Mouse (Mus musculus) layer of hippocampus, adult 11-12 months (tissue): Measurements from ENCODE around the gene Gmcl1.

Experiments
- DNase-seq: peaks from one replicate; pipeline ENCODE4 v3.0.0; 2022; ENCODE audit warnings: low spot score

Gene Gmcl1

DNA sequence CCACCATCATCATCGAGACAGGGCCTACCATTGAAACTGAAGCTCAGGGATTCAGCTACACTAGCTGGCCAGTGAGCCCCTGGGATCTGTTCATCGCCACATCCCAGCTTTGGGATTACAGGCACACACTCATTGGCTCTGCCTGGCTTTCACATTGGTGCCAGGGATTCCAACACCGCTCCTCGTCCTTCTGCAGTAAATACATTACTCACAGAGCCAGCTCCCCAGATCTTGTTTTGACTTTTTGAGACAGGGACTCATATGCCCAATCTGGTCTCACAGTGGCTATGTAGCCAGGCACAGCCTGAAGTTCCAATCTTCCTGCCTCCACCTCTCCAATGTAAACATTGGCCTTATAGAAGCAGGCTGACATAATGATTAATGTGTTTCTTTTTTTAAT is 3.1 kb upstream of the Gmcl1 start:
- peak; percentile 14 for DNase-seq

DNA sequence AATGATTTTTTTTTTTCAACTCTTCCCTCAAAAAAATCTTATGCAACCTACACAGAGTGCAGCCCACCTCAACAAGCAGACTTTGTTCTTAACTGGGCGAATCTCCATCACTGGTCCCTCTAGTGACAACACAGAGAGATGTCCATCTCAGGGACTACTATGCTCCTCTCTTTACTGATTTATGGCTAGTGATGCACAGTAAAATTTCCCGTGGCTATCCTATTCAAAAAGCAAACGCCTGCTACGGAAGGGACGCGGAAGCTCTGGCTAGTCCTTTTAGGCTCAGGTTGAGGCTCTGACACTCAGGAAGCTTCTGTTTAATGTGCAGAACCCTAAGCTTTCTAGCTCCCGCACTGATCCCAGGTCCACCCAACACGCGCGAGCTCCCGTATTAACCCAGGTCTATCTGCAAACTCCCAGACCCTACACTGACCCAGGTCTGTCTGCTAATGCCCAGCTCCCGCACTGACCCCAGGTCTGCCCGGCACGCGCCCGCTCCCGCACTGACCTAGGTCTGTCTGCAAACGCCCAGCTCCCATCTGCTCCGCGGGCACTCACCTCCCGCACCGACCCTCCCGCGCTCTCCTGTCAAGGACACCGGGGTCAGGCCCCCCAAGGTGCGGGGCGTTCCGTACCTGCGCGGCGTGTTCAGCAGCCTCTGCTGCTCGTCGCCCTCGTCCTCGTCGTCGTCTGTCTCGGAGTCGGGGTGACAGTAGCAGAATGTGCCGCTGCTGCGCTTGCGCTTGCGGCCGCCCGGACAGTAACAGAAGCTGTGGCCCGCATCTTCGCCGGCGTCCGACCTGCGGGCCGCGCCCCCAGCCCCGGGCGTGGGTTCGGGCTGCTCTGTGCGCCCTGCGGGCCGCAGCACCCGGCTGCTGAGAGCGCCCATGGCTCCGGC is 658 bp downstream of the Gmcl1 start:
- DNase-seq: no peak

DNA sequence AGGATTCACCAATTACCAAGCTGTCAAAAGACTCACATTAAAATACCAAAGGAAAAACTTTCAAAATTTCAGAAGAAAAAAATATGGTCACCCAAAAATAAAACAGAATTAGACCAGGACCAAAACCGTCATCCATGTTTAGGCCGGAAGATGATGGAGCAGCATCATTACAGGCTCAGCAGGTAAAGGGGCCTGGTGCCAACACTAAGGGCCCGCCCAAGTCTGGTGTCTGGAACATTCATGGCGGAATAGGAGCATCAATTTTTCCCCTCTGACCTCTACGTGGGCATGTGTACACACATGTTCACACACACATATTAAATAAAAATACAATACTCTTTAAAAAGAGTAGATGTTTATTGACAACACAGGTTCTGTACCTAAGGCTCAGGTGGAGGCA is 4.5 kb downstream of the Gmcl1 start:
- no peak for DNase-seq

DNA sequence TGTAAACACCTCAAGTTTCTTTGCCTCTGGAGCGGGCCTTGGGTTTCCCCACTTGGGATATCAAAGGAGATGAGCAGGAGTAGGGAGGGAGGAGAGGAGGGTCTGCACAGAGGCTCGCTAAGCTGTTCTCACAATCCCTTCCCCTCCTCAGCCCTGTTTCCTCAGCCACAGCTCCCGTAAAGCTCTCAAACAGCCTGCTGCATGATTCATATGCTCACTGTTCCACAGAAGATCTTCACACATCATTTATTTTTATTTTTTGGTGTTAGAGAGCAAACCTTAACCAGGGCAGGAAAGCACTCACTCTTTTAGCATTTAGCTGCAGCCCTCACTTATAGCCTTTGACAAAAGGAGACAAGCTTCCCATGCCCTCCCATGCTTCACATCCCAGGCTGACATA is 11.2 kb downstream of the Gmcl1 start:
- DNase-seq: no peak

DNA sequence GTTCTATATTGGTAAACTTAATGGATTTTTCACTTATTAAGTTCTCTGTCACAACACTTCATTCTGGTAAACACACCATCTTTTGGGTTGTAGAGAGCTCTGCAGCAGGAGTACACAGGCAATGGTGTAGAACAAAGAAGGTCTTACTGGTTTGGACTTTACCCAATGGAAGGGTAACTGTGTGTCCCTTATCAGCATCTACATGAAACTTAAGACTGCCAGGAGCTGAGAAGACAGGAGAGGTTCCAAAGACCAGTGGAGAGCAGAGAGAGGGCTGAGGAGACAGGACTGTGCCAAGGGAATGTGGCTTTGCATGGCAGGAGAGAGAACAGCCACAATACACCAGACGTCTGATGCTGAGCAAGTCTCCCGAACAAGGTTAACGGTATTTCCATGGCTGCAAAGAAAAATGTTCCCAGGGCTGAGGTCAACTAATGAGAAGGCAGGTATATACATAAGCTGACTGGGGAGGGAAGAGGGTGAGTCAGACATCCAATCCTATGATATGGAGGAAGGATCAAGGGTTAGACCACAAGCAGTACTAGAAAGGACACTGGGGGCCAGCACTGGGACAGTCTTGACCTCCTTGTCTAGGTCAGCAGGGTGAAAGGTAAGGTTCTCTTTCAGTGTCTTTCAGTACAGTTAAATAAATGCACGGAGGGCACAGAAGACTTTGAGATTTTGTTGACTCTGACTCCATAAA is 25.0 kb downstream of the Gmcl1 start:
- DNase-seq: no peak

DNA sequence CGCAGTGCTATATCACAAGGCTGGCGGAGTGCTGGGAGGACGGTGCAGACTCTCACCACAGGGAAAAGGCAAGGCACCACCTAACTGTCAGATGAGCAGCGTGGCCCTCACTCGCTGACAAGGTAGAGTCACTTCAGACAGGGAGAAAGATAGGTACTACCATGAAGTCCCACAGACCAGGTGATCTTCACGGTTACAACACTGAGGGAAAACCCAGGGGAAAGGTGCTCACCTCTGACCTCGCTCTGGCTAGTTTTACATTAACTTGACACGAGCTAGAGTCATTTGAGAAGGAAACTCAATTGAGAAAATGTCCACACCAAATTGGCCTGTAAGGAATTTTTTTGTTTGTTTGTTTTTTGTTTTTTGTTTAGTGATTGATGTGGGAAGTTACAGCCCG is 30.6 kb downstream of the Gmcl1 start:
- DNase-seq: no peak

DNA sequence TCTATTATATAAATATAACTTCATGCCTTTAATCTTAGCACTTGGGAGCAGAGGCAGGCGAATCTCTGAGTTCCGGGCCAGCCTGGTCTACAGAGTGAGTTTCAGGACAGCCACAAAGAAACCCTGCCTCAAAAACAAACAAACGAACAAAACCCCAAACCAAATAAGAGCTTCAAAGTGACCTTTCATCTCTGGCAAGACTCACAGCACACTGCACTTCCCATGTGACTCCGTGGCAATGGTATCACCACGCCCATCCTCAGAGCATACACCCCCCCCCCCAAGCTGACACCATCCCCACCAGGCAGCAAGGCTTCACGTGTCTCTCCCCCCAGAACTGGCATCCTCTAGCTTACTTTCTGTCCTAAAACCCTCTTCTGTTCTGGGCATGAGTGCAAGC is 35.3 kb downstream of the Gmcl1 start:
- DNase-seq: no peak

DNA sequence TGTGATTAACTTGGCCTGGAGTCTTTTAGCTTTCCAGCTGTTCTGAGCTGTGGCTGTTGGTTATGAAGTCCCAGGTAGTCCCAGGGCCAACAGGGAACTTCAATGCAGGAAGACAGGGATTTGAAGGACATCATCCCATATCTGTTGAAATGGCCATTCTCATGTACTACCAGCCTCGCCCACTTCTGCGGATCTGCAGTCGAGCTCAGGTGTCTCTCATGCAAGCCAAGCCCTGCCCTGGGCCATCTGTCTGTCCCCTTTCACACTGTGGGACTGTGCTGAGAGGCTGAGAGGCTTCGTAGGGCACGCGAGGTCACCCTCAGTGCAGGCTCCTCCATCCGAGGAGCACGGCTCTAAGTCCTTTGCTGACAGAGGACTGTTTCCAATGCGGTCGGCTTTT is 37.0 kb downstream of the Gmcl1 start:
- DNase-seq: no peak

DNA sequence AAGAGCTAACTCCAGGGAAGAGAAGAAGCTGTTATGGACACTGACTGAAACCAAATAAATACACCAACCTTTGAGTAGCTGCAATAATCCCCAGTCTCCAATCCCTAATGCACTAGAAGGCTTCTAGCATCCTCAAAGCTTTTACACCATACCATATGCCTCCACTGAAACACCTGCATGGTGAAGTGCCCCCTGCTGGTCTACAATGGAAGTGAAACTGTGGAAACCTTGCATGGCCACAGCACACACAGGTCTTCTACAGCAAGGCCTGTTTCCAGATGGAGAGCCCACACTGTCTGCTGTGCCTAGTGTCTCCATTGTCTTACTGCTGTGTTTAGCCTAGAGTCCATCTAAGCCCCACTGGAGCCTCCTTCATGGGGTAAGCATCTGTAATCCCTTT is 38.7 kb downstream of the Gmcl1 start:
- peak; percentile 54 for DNase-seq

DNA sequence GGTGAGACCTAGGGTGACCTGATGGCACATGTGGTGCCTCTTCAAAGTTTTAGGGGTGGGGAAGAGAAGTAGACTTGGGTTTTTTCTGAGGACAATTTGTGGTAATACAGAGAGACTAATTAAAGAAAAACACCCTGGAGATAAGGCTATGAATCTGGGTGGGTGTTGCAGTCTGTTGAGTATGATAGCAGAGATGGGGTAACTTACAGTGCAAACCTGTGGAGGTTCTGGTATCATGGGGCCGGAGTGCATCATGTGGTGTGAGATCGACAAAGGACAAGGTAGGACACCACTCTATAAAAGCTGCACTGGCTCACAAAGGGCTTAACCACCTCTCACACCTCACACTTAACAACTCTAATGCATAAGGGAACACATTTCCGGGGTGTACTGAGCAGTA is 43.5 kb downstream of the Gmcl1 start:
- no peak for DNase-seq

DNA sequence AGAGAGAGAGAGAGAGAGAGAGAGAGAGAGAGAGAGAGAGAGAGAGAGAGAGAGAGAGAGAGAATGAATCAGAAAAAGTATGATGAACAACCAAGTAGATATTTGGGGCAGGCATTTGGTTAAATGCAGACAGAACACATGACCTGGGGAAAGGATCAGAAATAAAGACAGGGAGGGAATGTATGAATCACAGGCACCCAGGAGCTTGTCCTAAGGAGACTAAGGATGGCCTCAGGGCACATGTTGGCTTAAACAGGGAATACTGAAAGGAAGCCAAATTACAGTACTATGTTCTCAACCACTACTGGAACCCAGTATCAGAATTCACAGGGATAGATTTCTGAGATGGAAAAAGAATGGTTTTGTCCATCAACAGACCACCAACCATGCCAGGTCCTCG is 46.2 kb downstream of the Gmcl1 start:
- DNase-seq: no peak

DNA sequence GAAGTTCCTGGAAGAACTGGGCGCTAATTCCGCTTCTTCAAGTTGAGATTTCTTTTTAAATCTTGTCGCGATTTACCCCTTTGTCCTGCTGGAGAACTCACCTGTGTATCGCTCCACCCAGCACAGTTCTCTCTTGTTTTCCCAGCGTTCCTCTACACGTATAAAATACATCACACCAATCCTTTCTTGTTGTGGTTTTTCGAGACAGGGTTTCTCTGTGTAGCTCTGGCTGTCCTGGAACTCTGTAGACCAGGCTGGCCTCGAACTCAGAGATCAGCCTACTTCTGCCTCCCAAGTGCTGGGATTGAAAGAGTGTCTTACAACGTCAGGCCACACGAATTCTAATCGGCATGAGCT is 48.5 kb downstream of the Gmcl1 start:
- no peak for DNase-seq

DNA sequence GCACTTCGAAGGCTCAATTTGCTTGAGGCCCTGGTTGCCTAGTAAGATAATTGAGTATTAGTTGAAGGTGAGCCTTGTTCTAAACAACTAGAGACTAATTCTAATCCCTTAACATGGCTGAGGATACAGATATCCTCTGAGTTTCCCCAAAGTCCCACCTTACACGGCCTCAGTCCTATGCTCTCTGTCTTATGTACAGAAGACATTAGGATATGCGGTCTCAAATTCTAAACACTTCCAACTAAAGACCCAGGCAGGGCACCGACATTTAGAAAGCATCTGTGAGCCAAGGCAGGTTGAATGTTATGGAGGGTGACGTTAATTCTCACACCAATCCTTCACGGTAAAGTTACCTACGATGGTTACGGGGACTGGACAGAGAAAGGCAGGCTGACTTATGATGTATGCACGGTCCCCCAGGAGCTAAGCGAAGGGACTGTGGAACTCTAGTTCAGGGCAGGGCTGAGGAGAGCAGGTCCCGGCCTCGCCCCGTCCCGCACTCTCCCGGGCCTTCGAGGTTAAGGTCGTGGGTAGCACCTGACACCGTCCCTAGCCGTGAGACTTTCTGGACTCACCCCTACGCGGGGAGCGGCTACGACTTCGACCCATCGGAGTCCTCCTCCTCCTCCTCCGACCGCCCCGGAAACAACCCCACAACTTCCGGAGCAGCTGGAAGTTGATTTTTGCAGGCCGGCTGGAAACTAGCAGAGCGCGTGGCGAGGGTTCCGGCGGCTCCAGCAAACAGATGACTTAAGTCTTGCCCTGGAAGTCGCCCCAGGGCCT is 49.1 kb downstream of the Gmcl1 start, which contains the start of gene Snrnp27:
Snrnp27 (minus strand) TSS at position 651 of the 783 bp plus-strand sequence.
- peak; percentile 87 for DNase-seq

DNA sequence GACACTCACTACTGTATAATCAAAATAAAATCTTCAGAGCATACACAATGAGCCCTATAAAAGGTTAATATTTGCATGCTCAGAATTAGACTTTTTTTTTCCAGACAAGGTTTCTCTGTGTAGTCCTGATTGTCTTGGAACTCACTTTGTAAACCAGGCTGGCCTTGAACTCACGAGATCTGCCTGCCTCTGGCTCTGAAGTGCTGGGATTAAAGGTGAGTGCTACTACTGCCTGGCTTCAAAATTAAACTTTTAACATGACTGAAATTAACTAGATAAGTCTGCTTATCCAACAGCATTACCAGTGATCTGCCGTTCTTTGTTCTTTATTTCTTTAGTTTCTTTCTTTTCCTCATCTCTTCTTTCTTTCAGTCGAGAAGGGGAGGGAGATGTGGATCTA is 51.9 kb downstream of the Gmcl1 start:
- DNase-seq: no peak

DNA sequence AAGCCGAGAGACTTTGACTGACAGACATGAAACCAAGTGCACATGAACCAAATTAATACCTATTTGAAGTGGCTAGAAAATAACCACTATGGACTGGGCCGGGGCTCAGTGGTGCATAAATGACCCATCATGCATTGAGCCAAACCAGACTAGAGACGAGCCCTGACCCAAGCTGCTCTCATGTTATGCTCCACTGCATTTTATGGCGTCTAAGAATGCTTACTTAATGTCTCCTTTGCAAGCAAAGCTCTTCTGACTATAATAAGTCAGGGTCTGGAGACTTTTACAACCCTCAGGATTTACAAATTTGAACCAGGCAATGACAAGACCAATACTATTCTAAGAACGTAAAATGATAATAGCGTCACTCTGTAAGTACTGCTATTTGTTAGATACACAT is 54.8 kb downstream of the Gmcl1 start:
- DNase-seq: no peak

DNA sequence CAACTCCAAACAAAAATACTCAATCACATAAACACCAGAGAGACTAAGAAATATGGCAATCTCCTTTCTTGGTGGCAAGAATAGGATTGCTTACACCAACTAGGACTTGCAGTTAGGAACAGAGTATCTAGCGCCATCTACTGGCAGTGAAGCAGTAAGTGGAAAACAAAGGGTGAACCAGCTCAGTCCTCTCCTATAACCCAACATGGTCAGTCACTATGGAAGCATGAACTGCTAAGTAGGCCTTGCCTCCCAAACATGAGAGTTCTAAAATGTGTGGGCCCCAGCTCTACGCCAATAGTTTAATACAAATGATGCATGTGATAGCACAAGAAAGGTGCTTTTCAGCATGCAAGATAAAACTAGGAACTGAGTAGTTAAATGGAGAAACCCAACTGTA is 62.3 kb downstream of the Gmcl1 start:
- DNase-seq: peak; percentile 72

DNA sequence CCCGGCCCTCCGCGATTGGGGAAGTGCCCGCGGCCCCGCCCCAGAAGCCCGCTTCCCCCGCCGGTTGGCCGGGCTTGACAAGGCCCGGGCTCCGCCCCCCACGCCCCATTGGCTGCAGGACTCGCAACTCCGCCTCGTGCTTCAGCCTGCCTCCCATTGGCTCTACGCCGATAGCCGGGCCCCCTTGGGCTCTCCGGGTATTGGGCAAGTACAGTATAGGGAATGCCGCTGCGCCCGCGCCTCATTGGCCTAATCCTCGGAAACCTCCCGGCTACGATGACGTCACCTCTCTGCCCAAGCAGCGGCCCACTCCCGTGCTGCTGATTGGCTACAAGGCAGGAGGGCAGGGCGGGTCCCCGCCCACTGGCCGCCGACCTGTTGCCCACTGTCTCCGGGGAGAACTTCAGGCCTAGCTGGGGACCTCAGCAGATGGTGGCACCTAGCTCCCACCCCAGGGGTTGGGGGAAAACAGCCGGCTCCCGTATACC is 63.9 kb downstream of the Gmcl1 start:
- peak; percentile 100 for DNase-seq

DNA sequence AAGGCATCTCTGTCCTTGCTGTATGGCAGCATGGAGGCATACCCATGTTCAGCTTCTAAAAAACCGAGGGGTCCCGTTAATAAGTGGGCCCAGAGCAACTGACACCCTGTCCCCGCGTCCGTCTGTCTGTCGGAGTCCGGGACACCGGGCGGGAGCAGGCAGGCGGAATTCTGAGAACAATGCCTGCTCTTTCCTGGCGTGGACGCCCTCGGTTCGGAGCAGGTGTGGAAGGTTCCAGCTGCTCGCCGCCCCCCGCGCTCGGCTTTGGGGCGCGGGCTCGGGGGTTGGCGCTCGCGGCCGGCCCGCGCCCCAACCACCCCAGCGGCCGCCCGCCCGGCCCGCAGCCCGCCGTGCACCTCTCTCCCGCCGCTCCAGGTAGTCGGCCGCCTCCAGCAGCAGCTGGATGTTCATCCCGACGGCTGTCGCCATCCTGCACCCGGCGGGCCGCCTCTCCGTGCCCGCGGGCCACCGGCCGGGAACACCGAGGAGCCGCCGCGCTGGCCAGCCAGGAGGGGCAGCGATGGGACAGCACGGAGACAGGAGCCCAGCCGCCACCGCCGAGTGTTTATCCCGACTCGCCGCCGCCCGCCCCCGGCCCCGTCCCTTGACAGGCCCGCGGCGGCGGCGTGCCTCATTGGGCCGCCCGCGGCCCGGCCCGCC is 64.5 kb downstream of the Gmcl1 start, which contains the start of gene Mxd1:
Mxd1 (minus strand) TSS at position 582 of the 660 bp plus-strand sequence.
- DNase-seq: peak; percentile 16

DNA sequence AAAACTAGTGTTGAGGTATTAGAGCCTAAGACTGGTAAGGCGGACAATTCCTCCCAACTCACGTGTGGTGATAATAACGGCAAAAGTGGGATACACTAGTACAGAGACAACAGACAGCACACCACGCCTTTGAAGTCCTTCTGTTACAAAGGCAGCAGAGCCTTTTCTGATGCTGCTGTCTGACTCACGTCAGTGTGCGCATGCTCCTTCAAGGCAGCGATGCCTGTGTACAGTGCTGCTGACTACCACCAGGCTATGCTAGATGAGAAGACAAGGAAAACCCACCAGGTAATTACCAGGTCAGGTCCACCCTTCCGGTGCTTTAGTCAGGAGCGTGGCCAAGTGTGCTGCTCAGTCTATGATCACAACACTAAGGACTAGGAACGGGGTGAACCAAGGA is 66.1 kb downstream of the Gmcl1 start:
- no peak for DNase-seq

DNA sequence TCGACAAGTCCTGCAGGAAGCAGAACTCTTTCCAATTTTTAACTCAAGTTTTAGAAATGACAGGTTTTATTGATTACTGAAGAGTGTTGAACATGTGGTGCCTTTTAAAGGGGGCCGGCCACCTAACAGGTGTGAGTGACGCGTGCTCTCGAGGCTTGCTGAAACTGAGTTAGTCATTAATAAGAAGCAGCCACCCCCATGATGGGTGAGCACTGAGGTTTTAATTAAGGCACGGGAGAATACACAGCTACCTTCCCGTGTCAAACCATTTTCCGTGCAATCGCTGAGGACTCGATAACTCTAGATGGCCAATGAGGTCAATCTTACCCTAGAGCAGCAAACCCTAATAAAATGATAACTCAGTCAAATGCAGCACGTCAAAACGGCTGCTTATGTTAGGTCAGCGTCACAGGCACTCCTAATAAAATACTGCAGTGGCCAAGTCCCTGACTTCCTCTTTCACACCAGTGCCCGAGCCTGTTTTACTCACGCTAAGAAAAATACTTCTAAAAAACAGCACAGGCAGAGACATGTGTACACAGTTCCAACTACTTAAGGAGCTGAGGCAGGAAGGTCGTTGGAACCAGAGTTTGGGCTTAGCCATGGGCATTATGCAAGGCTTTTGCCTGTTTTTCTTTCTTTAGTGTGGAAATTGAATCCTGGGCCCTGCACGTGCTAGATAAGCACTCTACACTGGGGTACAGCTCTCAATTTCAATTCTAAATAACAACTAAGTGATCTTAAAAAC is 67.4 kb downstream of the Gmcl1 start:
- no peak for DNase-seq

DNA sequence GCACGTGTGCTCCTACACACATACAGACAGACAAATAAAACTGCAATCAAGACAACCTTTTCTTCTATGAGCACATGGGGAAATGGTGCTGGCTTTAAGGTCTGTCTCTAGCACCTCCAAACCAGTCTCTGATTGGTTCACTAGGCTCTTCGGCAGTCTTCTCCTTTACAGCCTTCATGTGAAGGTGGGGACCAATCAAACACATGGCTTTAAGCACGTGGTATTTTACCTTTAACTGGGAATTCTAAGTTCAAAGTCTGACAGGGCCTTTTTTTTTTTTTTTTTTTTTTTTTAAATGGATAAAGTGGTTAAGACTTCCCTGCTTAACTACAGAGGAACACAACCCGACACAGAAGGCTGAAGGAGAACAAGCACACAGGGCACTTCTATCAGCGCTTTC is 68.1 kb downstream of the Gmcl1 start:
- no peak for DNase-seq
